Mouse (Mus musculus) spleen, adult 2 months (tissue): ENCODE measurements at regions not wholly inside any gene's neighbourhood (a gene's known extent, or its start where the extent isn't known, plus 50 kb on each side); places are given as distances from the start of the nearest gene placed in this dataset.

ENCODE experiments used
- DNase-seq, 2 experiments: peaks; one replicate each; pipeline versions ENCODE4 v3.0.0 to v3.0.0-alpha.2; 2012 to 2021; ENCODE audit warnings: low spot score in 2 of 2, low read depth in 1 of 2
- H3K27ac ChIP-seq: fragments of 200-500 bp; 2 replicates; pipeline ENCODE4 v1.5.1; 2012; ENCODE audit warnings: low read length, inconsistent platforms; ENCODE audit not compliant: insufficient read depth
- H3K27me3 ChIP-seq: fragments of 200-500 bp; 2 replicates; pipeline ENCODE4 v1.6.1; 2012; ENCODE audit warnings: mild to moderate bottlenecking, moderate library complexity, low read length, inconsistent platforms; ENCODE audit not compliant: control insufficient read depth, insufficient read depth
- H3K36me3 ChIP-seq: fragments of 200-500 bp; 2 replicates; pipeline ENCODE4 v1.6.1; 2012; ENCODE audit warnings: mild to moderate bottlenecking, low read length, inconsistent platforms; ENCODE audit not compliant: control insufficient read depth, insufficient read depth
- H3K4me1 ChIP-seq: fragments of 200-500 bp; 2 replicates; pipeline ENCODE4 v1.6.1; 2011; ENCODE audit warnings: inconsistent platforms; ENCODE audit not compliant: control insufficient read depth, insufficient read depth, insufficient read length
- H3K4me3 ChIP-seq: fragments of 200-500 bp; 2 replicates; pipeline ENCODE4 v1.5.1; 2011; ENCODE audit warnings: mild to moderate bottlenecking, inconsistent platforms; ENCODE audit not compliant: insufficient read depth, insufficient read length; ENCODE audit errors: extremely low read depth
- CTCF ChIP-seq: fragments of 200-500 bp; IDR thresholded peaks from 2 replicates; pipeline ENCODE4 v1.5.1; 2011; ENCODE audit warnings: mild to moderate bottlenecking, inconsistent platforms; ENCODE audit not compliant: insufficient read depth, insufficient read length, insufficient replicate concordance; ENCODE audit errors: extremely low read depth
- POLR2A ChIP-seq: fragments of 200-500 bp; IDR thresholded peaks from 2 replicates; pipeline ENCODE4 v1.6.1; 2011; ENCODE audit warnings: low read depth, low read length, inconsistent platforms
- WGBS: fragments of 180-500 bp; shearing (Covaris S2); methylation state at CpG from one replicate; pipeline ENCODE4 v1.1.7; 2018; 5-methylcytosine and 5-hydroxymethylcytosine counted together

DNA sequence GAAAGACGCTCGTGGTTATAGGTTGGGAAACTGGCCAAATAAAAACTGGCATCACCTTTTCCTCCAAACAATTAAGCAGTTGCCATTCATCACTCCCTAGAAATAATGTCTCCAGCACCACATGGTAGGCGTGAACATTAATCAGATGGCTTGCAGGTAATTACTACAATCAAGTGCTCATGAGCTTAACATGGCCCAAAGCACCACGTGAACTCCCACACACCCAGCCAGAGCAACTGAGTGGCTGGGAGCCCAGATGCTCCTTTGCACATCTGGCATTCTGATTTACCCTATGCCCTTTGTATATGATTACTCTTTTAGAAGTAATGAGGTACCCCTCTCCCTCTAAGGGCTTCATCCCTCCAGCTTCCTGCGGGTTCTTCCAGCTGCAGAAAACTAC is 724.9 kb downstream of the Ets1 start:
- WGBS: 87% methylated on average over 5 of the region's 5 CpGs
- H3K4me1 ChIP-seq: no peaks in the 10 kb centered on the region
- no peak overlapping the region for H3K4me3 ChIP-seq
- TF ChIP-seq CTCF (no peak), POLR2A (no peak)
- DNase-seq: no peak
- no peaks in the 10 kb centered on the region for H3K36me3 ChIP-seq
- H3K27ac ChIP-seq: no peak overlapping the region
- no peaks in the 10 kb centered on the region for H3K27me3 ChIP-seq

DNA sequence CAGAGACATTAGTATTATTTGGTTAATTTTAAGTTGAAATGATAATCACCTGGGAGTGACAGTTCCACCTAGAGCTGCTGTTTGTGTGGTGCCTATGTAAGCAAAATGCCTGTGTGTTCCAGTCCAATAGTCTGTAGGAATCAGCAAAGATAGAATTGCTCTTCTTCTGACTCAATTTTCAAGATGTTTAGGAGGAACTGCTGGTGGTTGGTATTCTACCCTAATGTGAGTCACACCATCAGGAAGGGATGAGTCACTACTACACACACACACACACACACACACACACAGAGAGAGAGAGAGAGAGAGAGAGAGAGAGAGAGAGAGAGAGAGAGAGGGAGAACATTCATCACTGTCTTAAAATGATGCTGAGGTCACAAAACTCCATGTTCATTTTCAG is 753.1 kb downstream of the Ets1 start:
- no peak overlapping the region for H3K4me3 ChIP-seq
- H3K27me3 ChIP-seq: no peaks in the 10 kb centered on the region
- no peak for DNase-seq
- no peaks in the 10 kb centered on the region for H3K4me1 ChIP-seq
- no peak for TF ChIP-seq CTCF
- no peak for TF ChIP-seq POLR2A
- no peak overlapping the region for H3K27ac ChIP-seq
- H3K36me3 ChIP-seq: no peaks in the 10 kb centered on the region

DNA sequence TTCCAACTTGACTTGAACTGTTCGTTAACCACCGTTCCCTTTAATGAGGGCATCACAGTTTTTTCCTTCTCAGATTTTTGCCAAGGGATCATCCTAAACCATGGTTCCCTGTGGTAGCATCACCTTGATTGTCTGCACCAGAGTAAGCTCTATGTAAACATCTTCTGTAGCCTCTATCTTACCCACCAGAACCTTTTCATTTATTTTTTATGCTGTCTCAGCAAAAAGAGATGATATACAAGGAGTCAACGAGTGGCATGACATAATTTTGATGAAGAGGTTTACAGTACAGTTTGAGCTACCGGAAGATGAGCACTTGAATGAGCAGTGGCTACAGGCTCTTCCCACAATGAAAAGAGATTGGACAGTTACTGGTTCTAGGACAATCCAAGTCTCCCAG is 768.7 kb downstream of the Ets1 start:
- Histone ChIP-seq H3K36me3 (no peaks in the 10 kb centered on the region), H3K4me3 (no peak overlapping the region), H3K27ac (no peak overlapping the region), H3K27me3 (no peaks in the 10 kb centered on the region), H3K4me1 (no peaks in the 10 kb centered on the region)
- 85% methylated on average over 4 of the region's 4 CpGs for WGBS
- no peak for DNase-seq
- no peak for TF ChIP-seq POLR2A
- TF ChIP-seq CTCF: no peak

DNA sequence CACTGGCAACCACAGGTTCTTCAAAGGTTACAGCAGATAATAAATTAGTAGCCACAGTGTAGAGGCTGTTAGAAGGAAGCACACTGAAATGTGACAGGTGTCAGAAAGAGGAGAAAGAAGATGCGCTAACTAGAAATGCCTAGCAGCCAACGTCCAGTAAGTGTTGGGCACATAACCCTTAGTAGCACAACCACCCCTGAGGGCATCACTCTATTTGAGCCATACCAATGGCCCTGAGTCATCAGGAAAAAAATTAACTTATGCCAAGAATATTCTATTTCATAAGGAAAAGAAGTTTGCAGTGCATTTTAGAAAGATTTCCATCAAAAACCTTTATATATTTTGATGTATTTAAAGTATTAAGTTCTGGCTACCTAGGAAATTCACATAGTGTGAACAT is 771.5 kb downstream of the Ets1 start:
- no peaks in the 10 kb centered on the region for H3K36me3 ChIP-seq
- no peak for DNase-seq
- TF ChIP-seq POLR2A (no peak), CTCF (no peak)
- H3K27me3 ChIP-seq: no peaks in the 10 kb centered on the region
- no peak overlapping the region for H3K4me3 ChIP-seq
- H3K4me1 ChIP-seq: no peaks in the 10 kb centered on the region
- no peak overlapping the region for H3K27ac ChIP-seq
- 91% methylated on average over 2 of the region's 2 CpGs for WGBS

DNA sequence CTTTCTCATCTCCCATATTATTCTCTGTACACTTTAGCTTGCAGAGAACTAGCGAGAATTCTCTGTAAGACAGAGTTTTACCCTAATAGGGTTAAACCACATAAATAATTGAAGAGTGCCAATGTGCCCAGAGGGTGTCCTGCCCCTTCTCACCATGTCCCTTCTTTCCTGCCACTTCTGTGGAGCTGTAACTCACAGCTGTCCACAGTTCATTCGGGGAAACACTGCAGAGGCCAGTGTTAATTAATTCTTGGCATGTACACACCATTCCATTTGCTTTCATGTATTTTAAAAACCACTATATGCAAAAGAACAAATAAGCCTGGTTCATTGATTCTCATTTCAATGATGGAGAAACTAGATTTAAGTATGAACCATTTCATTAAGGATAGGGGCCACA is 787.8 kb downstream of the Ets1 start:
- H3K36me3 ChIP-seq: no peaks in the 10 kb centered on the region
- DNase-seq: no peak
- H3K4me1 ChIP-seq: no peaks in the 10 kb centered on the region
- no peaks in the 10 kb centered on the region for H3K27me3 ChIP-seq
- H3K4me3 ChIP-seq: no peak overlapping the region
- TF ChIP-seq CTCF (no peak), POLR2A (no peak)
- 63% methylated on average over 2 of the region's 2 CpGs for WGBS
- no peak overlapping the region for H3K27ac ChIP-seq

DNA sequence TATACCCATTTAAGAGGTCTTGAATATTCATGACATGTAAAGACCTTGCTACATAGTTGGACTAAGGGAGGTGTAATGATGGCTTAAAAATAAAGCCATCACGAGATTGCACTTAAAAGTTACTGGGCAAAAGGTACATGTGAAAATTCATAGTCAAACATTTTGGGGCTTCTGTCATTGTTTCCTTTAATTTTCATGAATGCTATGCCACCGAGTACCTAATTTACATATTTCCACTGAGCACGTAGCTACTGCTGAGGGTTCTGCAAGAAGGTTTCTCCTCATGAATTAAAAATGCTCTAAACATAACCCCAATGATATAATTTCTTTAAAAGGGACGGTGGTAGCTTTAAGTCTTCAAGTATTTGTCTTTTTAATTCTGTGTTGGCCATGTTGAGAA is 800.4 kb downstream of the Ets1 start:
- peak in 1 of 2 experiments; percentile 12 for DNase-seq
- H3K27me3 ChIP-seq: no peaks in the 10 kb centered on the region
- no peaks in the 10 kb centered on the region for H3K36me3 ChIP-seq
- no peak for TF ChIP-seq POLR2A
- no peak for TF ChIP-seq CTCF
- WGBS: 60% methylated on average over 4 of the region's 4 CpGs
- H3K4me1 ChIP-seq: no peaks in the 10 kb centered on the region
- no peak overlapping the region for H3K27ac ChIP-seq
- no peak overlapping the region for H3K4me3 ChIP-seq

DNA sequence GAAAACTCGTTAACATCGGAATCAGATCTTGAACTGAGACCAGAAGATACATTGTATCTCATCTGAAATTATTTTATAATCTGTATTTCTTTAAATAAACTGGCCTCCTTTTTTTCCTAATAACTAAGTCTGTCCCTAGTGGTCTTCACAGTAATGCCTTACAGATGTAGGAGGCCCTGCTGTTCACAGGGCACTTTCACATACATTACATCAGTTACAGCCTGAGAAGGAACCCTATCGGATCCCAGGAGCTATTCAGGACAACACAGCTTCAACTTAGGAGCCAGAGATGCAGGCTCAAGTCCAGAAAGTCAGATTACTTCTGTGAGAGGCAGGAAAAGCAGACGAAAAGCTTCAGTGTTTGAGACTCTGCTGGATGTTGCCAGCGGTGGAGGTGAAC is 806.2 kb downstream of the Ets1 start:
- Histone ChIP-seq H3K27ac (no peak overlapping the region), H3K36me3 (no peaks in the 10 kb centered on the region), H3K4me3 (no peak overlapping the region), H3K4me1 (no peaks in the 10 kb centered on the region), H3K27me3 (no peaks in the 10 kb centered on the region)
- no peak for DNase-seq
- TF ChIP-seq CTCF (no peak), POLR2A (no peak)
- WGBS: 87% methylated on average over 5 of the region's 5 CpGs

DNA sequence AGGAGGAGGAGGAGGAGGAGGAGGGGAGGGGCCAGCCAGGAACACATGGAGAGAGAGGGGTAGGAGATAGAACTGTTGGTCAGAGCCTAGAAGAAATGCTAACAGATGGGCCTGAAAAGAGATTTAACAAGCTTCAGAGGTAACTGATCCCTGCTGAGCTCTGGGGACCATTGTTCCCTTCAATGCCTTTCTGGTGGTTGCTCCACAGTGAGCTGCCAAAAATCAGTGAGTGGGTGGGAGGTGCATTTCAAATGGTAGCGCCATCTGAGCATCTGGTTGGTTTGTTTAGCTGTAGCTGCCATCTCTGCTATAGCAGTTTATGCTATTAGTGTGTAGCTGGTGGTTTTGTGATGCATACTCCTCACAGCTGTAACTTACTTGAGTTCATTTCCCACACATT is 809.9 kb downstream of the Ets1 start:
- 94% methylated on average over 1 of the region's 1 CpGs for WGBS
- Histone ChIP-seq H3K4me3 (no peak overlapping the region), H3K27me3 (no peaks in the 10 kb centered on the region), H3K36me3 (no peaks in the 10 kb centered on the region), H3K4me1 (no peaks in the 10 kb centered on the region), H3K27ac (no peak overlapping the region)
- no peak for TF ChIP-seq POLR2A
- no peak for TF ChIP-seq CTCF
- DNase-seq: no peak
